Mouse (Mus musculus) G1E (cell line): ENCODE measurements at regions not wholly inside any gene's neighbourhood (a gene's known extent, or its start where the extent isn't known, plus 50 kb on each side); places are given as distances from the start of the nearest gene placed in this dataset.
"Not testable (repeated sequence)": the region's sequence is repeated elsewhere in the genome, so short reads cannot be mapped to it uniquely, and the experiment has no call there.

Experiments
- CTCF ChIP-seq: IDR thresholded peaks from 2 replicates; pipeline ENCODE4 v1.5.1; 2012; ENCODE audit warnings: low read depth, low read length, inconsistent platforms, mixed read lengths
- GATA1 ChIP-seq: IDR thresholded peaks from 2 replicates; pipeline ENCODE4 v1.6.1; 2012; ENCODE audit warnings: borderline replicate concordance, low read length, inconsistent platforms, mixed read lengths
- POLR2AphosphoS5 ChIP-seq: IDR thresholded peaks from 2 replicates; pipeline ENCODE4 v1.6.1; 2012; ENCODE audit warnings: low read depth, low read length, inconsistent platforms; ENCODE audit not compliant: insufficient replicate concordance
- TAL1 ChIP-seq: conservative IDR thresholded peaks from 2 replicates; pipeline ENCODE4 v1.6.1; 2012; ENCODE audit warnings: low read depth, low read length, inconsistent platforms, mixed read lengths

- TF ChIP-seq CTCF, TAL1, GATA1, POLR2AphosphoS5: not testable (repeated sequence)
Measured at GRCm38 (mm10) chr17:74138517-74138916, 90.8 kb upstream of the Srd5a2 start.
